In genomic region chr1:192136561-192137290, GRCm38 (mm10) we compare ENCODE assay signal across 8 mouse cellular contexts. TPM values are rescaled to one million over a fixed set of nuclear protein-coding genes. Genes with fewer than 3 reads are reported as not detected.
DNase-seq lines count a peak whose midpoint lies in the region; ATAC-seq and TF ChIP-seq lines count a peak whose summit lies in the region.

No protein-coding gene starts in this region.

- H3K27ac ChIP-seq in forebrain, embryonic 15.5 days (replicated peaks), result peak overlapping the region; percentile 97
- H3K27ac ChIP-seq in neural tube, embryonic 14.5 days (ENCODE audit: low read depth, low read length), result peak overlapping the region; percentile 99
- H3K27ac ChIP-seq in testis, adult 2 months (ENCODE audit: control insufficient read depth, insufficient read depth, low read depth, low read length), result peak overlapping the region; percentile 77

- peaks cover 42% of the 10 kb centered on the region for H3K4me1 ChIP-seq in G1E (ENCODE audit: insufficient read depth, low read depth, low read length)
- H3K4me1 ChIP-seq in forebrain, embryonic 15.5 days, result peaks cover 19% of the 10 kb centered on the region
- peaks cover 15% of the 10 kb centered on the region for H3K4me1 ChIP-seq in neural tube, embryonic 14.5 days (ENCODE audit: control insufficient read depth, insufficient read depth, low read length)
- H3K4me1 ChIP-seq in testis, adult 2 months (ENCODE audit: control insufficient read depth, insufficient read depth, low read length), result peaks cover 13% of the 10 kb centered on the region

- H3K4me3 ChIP-seq in G1E (ENCODE audit: low read depth, low read length), result peak overlapping the region; percentile 90
- H3K4me3 ChIP-seq in forebrain, embryonic 15.5 days, result peak overlapping the region; percentile 89
- H3K4me3 ChIP-seq in neural tube, embryonic 14.5 days (ENCODE audit: low read depth, low read length), result peak overlapping the region; percentile 85
- H3K4me3 ChIP-seq in testis, adult 2 months (ENCODE audit: control insufficient read depth, low read depth, low read length), result peak overlapping the region; percentile 91

- WGBS in forebrain, embryonic 15.5 days, result under 1% methylated on average over 53 of the region's 55 CpGs
- under 1% methylated on average over 54 of the region's 55 CpGs for WGBS in neural tube, embryonic 14.5 days

- ATAC-seq in G1E (ENCODE audit: extremely low read depth, insufficient number of reproducible peaks, low FRiP score, poor library complexity, severe bottlenecking), result peak; percentile 77
- peak; percentile 88 for ATAC-seq in forebrain, embryonic 15.5 days (replicated peaks)
- ATAC-seq in neural tube, embryonic 14.5 days (ENCODE audit: low read depth), result peak; percentile 89

- peak overlapping the region; percentile 96 for H3K4me2 ChIP-seq in forebrain, embryonic 15.5 days (replicated peaks)
- H3K4me2 ChIP-seq in neural tube, embryonic 14.5 days (ENCODE audit: low read depth, low read length), result peak overlapping the region; percentile 83

- peaks cover 15% of the 10 kb centered on the region for H3K36me3 ChIP-seq in G1E (replicated peaks)
- no peaks in the 10 kb centered on the region for H3K36me3 ChIP-seq in forebrain, embryonic 15.5 days
- H3K36me3 ChIP-seq in neural tube, embryonic 14.5 days (ENCODE audit: control insufficient read depth, insufficient read depth, low read length), result no peaks in the 10 kb centered on the region
- no peaks in the 10 kb centered on the region for H3K36me3 ChIP-seq in testis, adult 2 months (ENCODE audit: control insufficient read depth, insufficient read depth, low read length)

- intact Hi-C loops in heart, postnatal 25 days (cut with DNase I), result no loop called here

- TF ChIP-seq CTCF in G1E (IDR thresholded peaks at IDR 0.05; ENCODE audit: low read depth, low read length), result no peak
- TF ChIP-seq CTCF in testis, adult 2 months (IDR thresholded peaks at IDR 0.05; ENCODE audit: control insufficient read depth, insufficient read depth, insufficient replicate concordance, low read depth, low read length), result no peak

- peak; percentile 82 for DNase-seq in G1E (ENCODE audit: low spot score)
- peak; percentile 83 for DNase-seq in cerebellum, adult 11-12 months
- DNase-seq in heart, postnatal 25 days (ENCODE audit: low spot score), result peak; percentile 75
- peak; percentile 75 to 87 for DNase-seq in layer of hippocampus, adult 18-20 months (ENCODE audit: low spot score in 2 of 2)
- peak; percentile 78 to 80 for DNase-seq in lung, adult 18-20 months

- H3K9ac ChIP-seq in forebrain, embryonic 15.5 days (replicated peaks), result peak overlapping the region; percentile 97
- H3K9ac ChIP-seq in neural tube, embryonic 14.5 days (replicated peaks; ENCODE audit: low read depth, low read length), result peak overlapping the region; percentile 94

- no peaks in the 10 kb centered on the region for H3K27me3 ChIP-seq in G1E (ENCODE audit: insufficient read depth, low read length)
- H3K27me3 ChIP-seq in forebrain, embryonic 15.5 days, result no peaks in the 10 kb centered on the region
- H3K27me3 ChIP-seq in neural tube, embryonic 14.5 days (ENCODE audit: control insufficient read depth, insufficient read depth, low read length), result no peaks in the 10 kb centered on the region
- no peaks in the 10 kb centered on the region for H3K27me3 ChIP-seq in testis, adult 2 months (ENCODE audit: control insufficient read depth, insufficient read depth, low read length)

- peak; percentile 38; the same call in 1 of the 2 replicates for TF ChIP-seq POLR2A in testis, adult 2 months (IDR thresholded peaks at IDR 0.05; ENCODE audit: control insufficient read depth, low read depth, low read length)

- H3K9me3 ChIP-seq in G1E (replicated peaks), result no peaks in the 10 kb centered on the region
- no peaks in the 10 kb centered on the region for H3K9me3 ChIP-seq in forebrain, embryonic 15.5 days
- H3K9me3 ChIP-seq in neural tube, embryonic 14.5 days (ENCODE audit: control insufficient read depth, low read length), result no peaks in the 10 kb centered on the region

RNA-seq across cellular contexts. Expression of gene Rcor3, which starts 1.1 kb away (rescaled TPM):
- total RNA-seq in G1E (2014; fragmentation: Nextera tagmentation), result 73.9 and 74.8 TPM in 2 replicates
- 39.4 and 41.1 TPM in 2 replicates for total RNA-seq in G1E (2017)
- 22.7 and 24.2 TPM in 2 replicates for polyA plus RNA-seq in G1E (2012)
- polyA plus RNA-seq in forebrain, embryonic 15.5 days (2015; fragmentation: Nextera tagmentation; extraction: Ambion mirVana), result 23.8 and 24.8 TPM in 2 replicates
- 10 to 100 TPM; 32.1 to 35.8 TPM for total RNA-seq in heart, postnatal 25 days (2021)
- 10 to 100 TPM; 42.4 to 45.8 TPM for total RNA-seq in layer of hippocampus, adult 18-20 months (2021)
- polyA plus RNA-seq in neural tube, embryonic 14.5 days (2014; fragmentation: Nextera tagmentation; extraction: Ambion mirVana), result 47.2 and 55.7 TPM in 2 replicates
- 116 and 122 TPM in 2 replicates for polyA plus RNA-seq in testis, adult 2 months (2012; rRNA removed)

RNA-seq across cellular contexts. Expression of gene Traf5, which starts 44.4 kb away (rescaled TPM):
- total RNA-seq in G1E (2014; fragmentation: Nextera tagmentation) (3.5 and 6.8 TPM in 2 replicates), G1E (2017) (3.5 and 4.7 TPM in 2 replicates)
- polyA plus RNA-seq in G1E (2012), result 1.1 and 1.6 TPM in 2 replicates
- 2.4 and 3.1 TPM in 2 replicates for polyA plus RNA-seq in forebrain, embryonic 15.5 days (2015; fragmentation: Nextera tagmentation; extraction: Ambion mirVana)
- total RNA-seq in heart, postnatal 25 days (2021), result 1 to 10 TPM; 7.0 to 7.5 TPM
- 1 to 10 TPM; 3.3 to 4.6 TPM for total RNA-seq in layer of hippocampus, adult 18-20 months (2021)
- 1.7 and 2.3 TPM in 2 replicates for polyA plus RNA-seq in neural tube, embryonic 14.5 days (2014; fragmentation: Nextera tagmentation; extraction: Ambion mirVana)
- polyA plus RNA-seq in testis, adult 2 months (2012; rRNA removed), result 1.6 and 2.0 TPM in 2 replicates

RNA-seq across cellular contexts. Expression of gene Kcnh1, which starts 53.8 kb away (rescaled TPM):
- not detected in 2 replicates for total RNA-seq in G1E (2014; fragmentation: Nextera tagmentation)
- 0.05 and 0.06 TPM in 2 replicates for total RNA-seq in G1E (2017)
- not detected in 2 replicates for polyA plus RNA-seq in G1E (2012)
- 1.9 and 2.0 TPM in 2 replicates for polyA plus RNA-seq in forebrain, embryonic 15.5 days (2015; fragmentation: Nextera tagmentation; extraction: Ambion mirVana)
- total RNA-seq in heart, postnatal 25 days (2021), result under 1 TPM; 0.06 to 0.10 TPM
- 10 to 100 TPM; 35.0 to 36.4 TPM for total RNA-seq in layer of hippocampus, adult 18-20 months (2021)
- polyA plus RNA-seq in neural tube, embryonic 14.5 days (2014; fragmentation: Nextera tagmentation; extraction: Ambion mirVana), result 3.1 and 4.2 TPM in 2 replicates
- polyA plus RNA-seq in testis, adult 2 months (2012; rRNA removed), result 0.14 and 0.26 TPM in 2 replicates

Comparison
In these comparisons a context has a peak if more than half of its experiments do, and no peak if none do; other contexts are left out.
1. Peak in every context shown above with its lines: DNase-seq, ATAC-seq, H3K4me3 ChIP-seq and H3K27ac ChIP-seq.